Mouse (Mus musculus): ENCODE measurements at regions not wholly inside any gene's neighbourhood (a gene's known extent, or its start where the extent isn't known, plus 50 kb on each side); places are given as distances from the start of the nearest gene placed in this dataset.

DNA sequence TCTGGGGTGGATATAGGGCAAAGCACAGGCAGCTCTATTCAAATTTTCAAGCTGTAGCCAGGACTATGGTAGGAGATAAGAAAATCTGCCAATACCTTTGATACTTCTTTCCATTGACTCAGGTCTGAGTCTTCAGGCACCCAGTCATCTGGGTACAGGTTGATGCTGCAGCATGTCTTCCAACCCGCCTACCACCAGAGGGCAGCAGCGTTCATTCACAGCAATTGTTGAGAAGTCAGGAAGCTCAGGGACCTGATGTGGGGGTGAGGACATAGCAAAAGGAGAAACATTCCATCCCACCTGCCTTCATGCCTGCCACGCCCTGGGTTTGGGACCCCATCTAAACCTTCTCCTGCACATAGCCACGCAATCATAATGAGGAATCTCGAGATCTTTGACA is 118.2 kb upstream of the Gm21876 start:
- DNase-seq (ENCODE audit: low spot score): peak; percentile 28

DNA sequence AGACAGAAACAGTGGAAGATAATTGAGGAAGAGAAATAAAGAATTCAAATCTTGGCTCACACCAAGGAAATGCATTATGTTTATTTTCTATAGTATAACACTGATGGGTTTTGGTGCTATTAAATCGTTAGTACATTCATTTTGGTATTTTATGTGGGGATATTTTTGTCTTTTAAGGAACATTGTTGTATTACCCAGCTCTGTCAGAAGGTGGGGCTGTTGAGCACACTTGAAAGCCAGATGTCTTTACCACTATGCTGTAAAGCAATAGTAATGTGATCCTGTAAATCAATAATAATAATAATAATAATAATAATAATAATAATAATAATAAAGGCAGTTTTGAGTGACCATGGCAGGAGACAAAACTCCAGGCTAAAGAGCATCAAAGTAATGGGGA is 120.0 kb upstream of the Gm21876 start:
- DNase-seq (ENCODE audit: low spot score): no peak

DNA sequence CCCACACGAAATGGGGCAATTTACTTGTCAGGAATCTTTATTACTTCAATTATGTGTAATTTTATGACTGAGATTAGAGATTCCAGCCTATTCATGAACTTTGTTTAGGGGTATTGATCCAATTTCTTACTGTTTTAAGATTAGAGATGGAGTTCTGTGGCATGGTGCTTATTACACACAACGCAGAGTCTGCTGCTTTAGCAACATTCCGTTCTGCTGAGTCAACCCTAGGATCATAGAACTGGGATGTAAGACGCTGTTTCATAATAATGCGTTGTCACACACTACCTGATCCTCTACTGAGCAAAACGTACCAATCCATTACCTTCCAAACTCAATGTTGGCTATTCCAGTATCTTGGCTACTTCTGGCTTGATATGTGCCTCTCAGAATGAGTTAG is 121.9 kb upstream of the Gm21876 start:
- DNase-seq (ENCODE audit: low spot score): no peak

DNA sequence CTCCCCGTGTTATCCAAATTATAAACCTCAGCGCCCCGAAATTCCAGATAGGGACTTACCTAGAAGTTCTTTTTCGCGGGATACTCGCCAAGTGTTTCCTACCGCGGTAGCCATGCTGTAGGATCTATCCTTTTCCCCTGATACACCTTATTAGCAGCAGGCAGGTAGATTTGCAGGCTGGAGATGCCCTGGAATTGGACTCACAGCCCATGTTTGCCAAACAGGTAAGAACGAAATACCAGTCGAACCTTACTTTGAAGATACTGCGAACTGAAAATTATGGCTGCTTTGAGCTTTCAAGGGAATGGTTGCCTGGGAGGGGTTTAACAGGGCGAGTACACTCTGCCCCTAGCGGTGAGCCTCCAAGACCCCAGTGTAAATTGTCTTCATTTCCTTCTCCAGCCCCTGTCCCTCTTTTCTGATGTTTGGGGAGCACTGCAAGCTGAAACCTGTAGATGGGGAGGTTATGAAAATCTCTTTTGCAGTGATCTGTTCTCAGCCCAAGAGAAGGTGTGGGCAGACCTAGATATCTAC is 149.8 kb upstream of the Agtr2 start:
- peak; percentile 2 for DNase-seq (ENCODE audit: low spot score)

DNA sequence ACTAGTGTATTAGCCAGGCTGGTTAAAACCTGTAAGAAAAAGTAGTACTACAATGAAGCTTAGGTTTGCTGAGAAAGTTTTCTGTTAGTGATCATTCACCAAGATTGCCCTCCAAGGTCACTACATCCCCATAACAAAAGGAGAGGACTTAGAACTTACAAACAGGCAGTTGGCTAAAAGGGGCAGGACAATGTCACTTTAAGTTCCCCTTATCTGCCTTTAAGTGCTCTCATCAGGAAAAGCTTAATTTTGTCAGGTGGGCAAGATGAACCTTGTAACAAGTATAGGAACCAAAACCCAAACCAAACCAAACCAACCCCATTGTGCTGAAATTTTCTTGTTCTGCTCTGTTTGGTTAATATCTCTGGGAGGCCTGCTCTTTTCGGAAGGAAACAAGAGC is 139.9 kb upstream of the Agtr2 start:
- no peak for DNase-seq (ENCODE audit: low spot score)

DNA sequence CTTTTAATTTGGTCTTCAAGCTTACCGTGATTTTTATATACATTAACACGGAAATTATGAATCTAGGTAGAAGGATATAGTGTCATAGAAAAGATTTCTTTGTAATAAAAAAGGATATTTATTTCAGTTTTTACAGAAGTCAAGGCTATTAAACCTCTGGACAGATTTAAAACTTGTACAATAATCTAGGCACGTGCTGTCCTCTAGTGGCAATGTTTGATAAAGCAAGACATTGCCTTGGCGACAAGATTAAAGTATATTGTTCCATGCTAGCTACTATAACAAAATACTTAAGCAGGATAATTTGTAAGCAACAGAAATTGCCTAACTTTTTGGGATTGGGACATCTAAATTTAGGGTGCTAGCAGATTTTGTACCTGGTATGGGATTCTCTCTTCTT is 133.8 kb upstream of the Agtr2 start:
- DNase-seq (ENCODE audit: low spot score): peak; percentile 12

DNA sequence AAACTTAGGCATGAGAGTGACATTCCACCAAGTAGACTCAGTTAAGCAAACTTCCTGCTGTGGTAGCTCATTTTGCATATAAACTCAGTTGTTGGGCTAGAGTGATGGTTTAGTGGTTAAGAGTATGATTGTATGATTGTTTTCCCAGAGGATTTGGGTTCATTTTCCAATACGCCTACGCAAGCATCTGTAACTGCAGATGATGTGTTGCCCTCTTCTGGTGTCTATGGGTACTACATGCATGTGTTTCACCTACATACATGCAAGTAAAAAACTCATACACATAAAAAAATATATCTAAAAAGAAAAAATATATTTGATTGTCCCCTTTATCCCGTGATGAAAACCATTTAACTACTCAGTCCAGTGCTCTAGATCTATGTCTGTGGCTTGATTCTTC is 132.0 kb upstream of the Agtr2 start:
- DNase-seq (ENCODE audit: low spot score): peak; percentile 13

DNA sequence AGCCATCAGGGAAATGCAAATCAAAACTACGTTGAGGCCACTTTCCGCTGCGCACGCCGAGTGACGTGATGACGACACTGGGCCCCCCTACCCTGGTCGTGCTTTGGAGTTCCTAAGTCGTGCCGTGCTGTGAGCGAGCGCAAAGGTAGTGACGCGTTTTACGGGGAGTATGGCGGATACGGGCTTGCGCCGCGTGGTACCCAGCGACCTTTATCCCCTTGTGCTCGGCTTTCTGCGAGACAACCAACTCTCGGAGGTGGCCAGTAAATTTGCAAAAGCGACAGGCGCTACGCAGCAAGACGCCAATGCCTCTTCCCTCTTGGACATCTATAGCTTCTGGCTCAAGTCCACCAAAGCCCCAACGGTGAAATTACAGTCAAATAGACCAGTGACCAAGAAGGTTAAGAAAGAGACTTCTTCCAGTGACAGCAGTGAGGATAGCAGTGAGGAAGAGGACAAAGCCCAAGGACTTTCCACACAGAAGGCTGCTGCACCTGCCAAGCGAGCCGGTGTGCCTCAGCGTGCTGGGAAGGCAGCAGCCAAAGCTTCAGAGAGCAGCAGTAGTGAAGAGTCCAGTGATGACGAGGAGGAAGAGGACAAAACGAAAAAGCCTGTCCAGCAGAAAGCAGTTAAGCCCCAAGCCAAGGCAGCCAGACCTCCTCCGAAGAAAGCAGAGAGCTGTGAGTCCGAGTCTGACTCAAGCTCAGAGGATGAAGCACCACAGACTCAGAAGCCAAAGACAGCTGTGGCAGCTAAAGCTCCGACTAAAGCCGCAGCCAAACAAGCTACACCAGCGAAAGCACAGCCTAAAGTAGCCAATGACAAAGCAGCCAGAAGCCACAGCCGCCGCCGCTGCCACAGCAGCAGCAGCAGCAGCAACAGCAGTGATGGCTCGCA is 123.3 kb upstream of the Agtr2 start:
- DNase-seq (ENCODE audit: low spot score): peak; percentile 33

DNA sequence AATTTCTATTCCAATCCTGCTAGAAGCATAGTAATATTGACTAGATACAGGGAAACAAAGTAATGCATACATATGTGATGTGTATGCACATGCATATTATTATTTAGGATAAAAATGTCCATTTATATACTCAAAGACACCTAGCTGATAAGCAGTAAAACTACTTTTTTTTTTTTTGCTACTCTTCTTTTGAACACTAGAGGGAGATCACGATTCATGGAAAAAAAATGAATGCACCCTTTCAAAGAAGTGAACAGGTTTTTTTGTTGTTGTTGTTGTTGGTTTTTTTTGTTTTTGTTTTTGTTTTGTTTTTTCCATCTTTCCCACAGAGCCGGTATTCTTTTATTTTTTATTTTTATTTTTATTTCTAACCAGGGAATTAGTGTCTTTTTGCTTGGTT is 99.1 kb upstream of the Agtr2 start:
- DNase-seq (ENCODE audit: low spot score): no peak

DNA sequence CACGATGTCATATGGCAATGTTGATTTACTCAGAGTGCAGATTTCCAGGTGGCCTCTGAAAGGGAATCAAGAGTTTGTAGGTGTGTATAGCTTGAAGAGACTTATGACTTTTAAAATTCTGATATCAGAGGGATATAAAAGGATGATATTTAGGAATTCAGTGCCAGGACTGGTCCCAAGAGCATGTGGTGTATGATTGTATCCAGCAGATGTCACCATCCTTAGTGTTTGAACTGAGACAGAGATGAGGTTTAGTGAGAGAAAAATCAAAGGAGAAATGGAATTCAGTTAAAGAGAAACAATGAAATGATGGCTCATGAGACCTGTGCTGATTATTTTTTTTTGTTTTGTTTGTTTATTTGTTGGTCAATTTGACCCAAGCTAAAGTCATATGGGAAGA is 94.4 kb upstream of the Agtr2 start:
- no peak for DNase-seq (ENCODE audit: low spot score)

DNA sequence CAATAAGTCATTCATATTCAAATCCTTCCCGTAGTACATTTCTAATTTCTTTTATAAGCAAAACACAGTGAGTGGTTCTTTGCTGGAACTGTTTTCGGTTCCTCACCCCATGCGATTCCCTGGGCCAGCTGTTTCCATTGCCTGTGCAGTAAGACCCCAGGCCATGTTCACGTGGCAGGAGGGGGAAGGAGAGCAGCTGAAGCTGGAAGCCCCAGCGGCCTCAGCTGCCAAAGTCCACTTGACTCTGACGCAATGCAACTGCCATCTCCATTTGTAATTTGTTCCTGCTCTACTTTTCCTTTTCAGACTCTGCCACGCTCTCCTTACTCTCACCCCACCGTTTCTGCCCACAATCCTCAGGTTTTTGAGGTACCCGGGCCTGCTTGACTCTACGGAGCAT is 91.1 kb upstream of the Agtr2 start:
- no peak for DNase-seq (ENCODE audit: low spot score)

DNA sequence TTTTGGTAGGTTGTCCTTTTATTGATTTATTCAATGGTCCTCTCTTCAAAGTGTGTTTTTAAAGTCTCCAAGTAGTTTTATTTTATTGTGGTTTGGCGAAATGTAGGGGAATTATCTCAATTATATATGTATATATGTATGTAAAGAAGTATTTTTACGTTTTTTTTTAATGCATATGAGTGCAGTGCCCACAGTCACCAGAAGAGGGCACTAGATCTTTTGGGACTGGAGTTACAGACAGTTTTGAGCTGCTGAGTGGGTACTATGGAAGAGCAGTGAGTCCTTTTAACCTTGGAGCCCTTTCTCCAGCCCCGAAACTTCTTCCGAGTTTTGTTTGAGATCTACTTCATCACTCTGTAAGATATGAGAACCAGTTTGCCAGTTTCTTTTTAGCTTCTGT is 59.5 kb upstream of the Agtr2 start:
- no peak for DNase-seq (ENCODE audit: low spot score)

DNA sequence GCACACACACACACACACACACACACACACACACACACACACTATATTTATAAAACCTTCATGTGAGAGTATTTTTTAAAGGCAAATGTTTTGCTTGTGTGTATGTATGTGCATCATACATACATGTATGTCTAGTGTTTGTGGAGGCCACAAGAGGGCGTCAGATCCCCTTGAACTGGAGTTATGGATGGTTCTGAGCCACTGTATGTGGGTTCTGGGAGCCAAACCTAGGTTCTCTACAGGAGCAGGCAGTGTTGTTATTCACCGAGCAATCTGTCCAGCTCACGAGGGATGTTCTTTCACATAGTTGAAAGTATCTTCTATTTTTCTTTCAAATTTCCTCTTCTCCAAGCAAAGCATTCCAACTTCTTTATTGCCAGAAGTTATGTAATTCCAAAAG is 56.3 kb upstream of the Agtr2 start:
- DNase-seq (ENCODE audit: low spot score): no peak

DNA sequence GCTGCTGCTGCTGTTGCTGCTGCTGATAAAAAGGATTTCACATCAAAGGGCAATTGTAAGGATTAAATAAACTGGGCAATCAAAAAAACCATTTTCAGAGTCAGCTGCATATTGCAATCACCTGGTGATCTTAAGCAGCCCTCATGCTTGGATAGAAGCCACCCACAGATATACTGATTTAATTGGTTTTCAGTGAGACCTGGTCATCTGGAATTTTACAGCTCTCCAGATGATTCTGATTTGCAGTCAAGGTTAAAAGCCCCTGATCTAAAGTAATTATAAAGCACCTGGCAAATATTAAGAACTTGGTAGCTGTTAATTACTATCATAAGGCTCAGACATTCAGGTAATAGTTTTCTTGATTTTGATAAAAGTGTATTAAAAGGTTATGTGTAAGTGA is 50.8 kb upstream of the Agtr2 start:
- DNase-seq (ENCODE audit: low spot score): no peak
